Mouse (Mus musculus): ENCODE results near the gene Vapb.

GRCm38 (mm10) chr2:173799513-173799912, 62.2 kb downstream of the Vapb start:
- no peak for TF ChIP-seq CTCF (conservative IDR thresholded peaks at IDR 0.05; ENCODE audit: insufficient read depth, insufficient read length, low read depth, low read length)
- no peak for TF ChIP-seq POLR2A (IDR thresholded peaks at IDR 0.05; ENCODE audit: low read depth, low read length)
